Mouse (Mus musculus) thymus, postnatal 14 days (tissue): ENCODE results near the gene Anxa7.
A peak's percentile ranks its signal among the peaks of the same experiment; 100 is the strongest.

Experiments used
- DNase-seq: peaks from one replicate; pipeline ENCODE4 v3.0.0; 2021

Anxa7 gene

DNA sequence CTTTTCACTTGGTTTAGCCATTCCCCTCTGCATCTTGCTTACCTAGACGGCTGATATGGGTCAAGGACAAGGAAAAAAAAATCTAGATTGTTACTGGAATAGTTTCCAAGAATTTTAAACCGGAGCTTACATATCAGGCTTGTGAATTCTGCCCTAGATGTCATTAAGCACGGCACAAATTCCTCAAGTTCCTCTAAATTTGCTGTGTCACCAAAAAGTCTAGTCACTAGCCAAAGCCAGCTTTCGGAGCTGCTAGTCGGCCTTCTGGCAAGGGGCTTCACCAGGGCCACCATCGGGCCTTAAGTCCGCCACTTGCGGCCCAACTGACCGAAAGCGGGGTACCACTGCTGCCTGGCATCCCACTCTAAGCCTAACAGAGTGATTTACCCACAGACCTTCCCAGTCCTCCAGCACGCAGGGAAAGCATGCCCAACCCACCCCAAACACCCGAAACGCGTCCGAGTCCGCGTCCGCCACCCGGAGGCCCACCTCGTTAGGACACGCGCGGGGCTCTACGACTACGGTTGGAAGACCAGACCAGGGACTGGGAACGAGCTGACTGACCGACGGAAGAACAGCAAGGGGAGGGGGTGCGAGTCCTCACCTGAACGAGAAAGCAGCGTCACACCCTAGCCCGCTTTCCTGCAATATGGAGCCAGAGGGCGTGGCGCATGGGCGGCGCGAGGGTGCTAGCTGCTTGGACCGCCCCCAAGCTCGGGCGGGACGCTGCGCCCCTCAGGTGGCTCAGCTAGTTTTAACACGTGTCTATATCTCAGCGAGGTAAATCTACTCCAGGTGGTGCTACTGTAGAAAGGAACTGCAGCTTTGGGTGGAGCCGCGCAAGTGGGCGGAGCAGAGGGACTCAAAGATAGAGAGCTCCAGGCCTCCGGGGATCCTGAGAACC is at the start of gene Anxa7:
Gene Anxa7 (minus strand): TSS at position 843 of the 904 bp plus-strand sequence.
- DNase-seq, result peak; percentile 84

DNA sequence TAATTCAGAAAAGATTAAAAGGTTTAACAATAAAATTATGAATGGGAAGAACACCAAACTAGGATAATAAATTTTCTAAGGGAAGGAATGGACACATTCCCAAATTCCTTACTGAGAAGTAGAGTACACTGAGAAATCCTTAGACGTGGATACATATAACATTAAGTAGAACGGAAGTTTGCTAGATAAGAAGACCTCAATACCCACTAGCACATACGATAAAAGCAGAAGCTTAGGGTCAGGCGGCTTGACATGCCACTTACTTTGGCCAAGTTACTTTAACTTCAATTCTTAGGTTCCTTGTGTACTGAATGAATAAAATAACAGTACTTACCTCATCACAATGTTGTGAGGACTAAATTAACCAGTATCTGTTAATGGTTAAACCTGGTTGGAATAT is 49.7 kb upstream of the Anxa7 start:
- no peak for DNase-seq

DNA sequence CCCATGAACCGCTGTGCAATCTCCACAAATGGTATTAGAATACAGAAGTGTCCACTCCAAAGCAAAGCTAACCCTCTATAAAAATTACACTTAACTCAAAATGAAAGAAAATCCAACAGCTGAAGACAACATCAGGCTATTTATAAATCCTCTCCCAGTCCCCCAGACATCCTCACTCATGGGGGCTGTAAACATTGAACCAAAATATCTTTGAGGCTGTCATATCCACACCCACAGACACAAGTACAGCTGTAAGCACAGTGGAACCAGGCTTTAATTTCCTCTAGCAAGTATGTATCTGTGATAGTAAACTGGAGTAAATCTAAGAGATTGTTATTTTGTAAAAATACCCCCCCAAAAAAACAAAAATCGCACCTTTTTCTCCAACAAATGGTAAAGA is 40.2 kb upstream of the Anxa7 start:
- no peak for DNase-seq

DNA sequence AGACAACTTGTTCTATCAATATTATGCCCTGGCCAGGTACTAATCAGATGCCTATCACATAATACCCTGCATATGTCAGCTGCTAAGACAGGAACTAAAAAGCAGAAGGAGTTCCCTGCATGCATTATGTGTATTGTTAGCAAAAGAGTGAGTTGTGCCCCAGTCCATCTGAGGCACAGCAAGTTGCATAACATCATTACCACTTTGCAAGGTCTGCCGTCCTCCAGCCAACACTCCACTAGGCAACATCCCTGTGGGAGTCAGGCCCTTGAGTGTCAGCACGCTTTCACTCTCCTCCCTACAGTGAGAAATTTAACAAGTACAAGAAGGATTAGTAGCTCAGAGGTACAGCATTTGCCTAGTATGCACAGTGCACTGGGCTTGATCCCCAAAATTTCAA is 28.5 kb upstream of the Anxa7 start:
- no peak for DNase-seq

DNA sequence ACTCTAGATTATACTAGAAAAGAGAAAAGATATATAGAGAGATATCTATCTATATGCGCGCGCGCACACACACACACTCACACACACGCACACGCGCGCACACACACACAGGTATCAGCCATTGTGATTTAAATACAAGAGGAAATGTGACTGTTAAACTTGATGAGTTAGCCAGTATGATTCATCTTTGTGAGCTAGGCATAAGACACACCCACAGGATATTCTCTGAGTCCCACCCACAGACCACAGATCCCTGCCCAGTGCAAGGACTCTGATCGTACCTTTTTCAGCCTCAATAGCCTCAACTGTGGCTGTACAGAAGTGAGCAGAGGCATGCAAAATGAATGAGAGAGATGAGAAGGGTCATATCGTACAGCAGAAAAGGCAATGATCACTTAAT is 23.0 kb upstream of the Anxa7 start:
- no peak for DNase-seq

DNA sequence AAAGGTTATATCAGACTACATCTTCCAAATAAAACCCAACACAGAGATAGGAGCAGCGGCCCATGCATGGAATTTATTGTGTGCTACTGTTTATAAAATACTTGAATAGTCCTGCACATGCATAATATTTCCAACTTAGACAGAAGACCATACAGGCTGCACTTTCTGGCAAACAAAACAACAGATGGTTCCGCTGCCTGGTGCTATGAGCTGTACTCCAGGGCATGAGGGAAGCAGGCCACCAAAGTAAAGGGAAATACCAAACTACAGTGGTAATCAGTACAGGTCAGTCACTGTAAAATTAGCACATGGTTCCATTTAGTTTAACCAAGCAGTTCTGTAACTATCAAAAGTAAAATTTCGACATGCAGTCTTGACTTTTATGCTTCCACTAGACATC is 20.0 kb upstream of the Anxa7 start:
- no peak for DNase-seq

DNA sequence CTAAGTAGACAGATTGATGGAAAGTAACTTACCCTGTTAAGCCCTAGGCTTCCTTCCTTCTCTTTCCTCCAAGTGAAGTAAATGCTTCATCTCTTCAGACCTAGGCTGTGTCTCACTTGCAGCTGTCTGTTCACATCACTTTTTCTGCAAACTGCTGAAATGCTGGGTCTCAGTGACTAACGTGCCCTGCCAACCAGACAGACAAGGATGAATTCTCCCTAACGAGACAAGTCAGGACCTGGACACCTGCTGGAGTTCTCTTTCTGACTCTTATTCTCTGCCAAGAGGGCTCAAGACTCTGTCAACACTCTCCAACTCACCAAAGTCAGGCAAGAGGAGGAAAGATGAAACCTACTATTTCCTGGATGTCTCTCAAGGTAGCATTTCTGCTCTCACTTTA is 16.7 kb upstream of the Anxa7 start, which contains the start of gene Mss51:
Gene Mss51 (minus strand): TSS at position 299 of the 400 bp plus-strand sequence.
- no peak for DNase-seq

DNA sequence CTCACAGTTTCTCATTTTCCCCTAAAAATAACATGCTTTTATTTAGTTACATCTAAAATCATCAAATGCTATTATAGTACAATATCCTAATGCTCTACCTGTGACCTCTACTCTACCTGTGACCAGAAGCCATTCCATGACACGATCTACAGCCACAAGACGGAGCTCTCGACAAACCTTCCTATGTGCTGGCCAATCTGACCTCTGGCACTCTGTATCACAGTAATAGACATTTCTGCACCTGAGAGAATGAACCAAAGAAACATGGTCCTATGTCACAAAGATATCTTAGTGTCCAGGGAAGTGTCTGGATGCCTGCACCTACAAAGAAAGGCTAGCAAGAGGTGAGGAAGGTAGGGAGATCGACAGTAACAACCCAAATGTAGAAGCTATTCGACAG is 6.1 kb upstream of the Anxa7 start:
- no peak for DNase-seq

DNA sequence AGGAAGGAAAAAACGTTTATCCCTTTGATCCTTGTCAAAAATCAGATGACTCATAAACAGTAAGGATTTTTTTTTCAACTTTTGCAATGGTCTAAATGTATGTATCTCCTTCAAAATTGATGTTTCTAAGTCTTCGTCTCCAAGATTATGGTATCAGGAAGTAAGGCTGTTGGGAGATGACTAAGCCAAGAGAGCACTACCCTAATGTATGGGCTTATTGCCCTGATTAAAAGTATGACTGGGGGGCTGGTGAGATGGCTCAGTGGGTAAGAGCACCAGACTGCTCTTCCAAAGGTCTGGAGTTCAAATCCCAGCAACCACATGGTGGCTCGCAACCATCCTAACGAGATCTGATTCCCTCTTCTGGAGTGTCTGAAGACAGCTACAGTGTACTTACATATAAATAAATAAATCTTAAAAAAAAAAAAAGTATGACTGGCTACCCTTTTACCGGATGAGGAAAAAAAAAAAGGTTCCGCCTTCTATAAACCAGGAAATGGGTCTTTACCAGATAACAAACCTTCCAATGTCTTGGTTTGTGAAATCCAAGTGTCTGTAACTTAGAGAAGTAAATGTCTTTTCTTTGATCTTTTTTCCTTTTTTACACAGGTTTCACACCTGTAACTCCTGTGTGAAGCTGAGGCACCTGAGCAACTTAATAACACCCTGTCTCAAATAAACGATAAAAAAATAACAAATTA is 2.3 kb upstream of the Anxa7 start:
- no peak for DNase-seq

DNA sequence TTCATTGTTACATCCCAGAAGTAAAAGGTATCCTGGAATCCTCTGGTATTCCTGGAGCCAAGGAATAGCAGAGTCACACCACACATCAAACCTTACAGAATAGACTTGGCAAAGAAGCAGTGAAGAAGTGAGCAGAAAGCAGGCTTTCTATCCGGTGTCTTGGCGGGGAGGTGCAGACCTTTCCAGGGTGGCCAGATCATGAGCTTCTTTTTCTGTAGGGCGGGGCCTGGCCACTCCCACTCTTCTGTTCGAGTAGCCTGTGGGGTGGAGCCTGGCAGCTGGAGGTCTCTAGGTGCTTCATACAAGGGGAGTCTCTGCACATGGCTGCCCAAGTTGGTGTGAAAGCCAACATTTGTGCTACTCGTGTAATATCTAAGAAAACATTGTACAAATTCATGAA is 1.3 kb upstream of the Anxa7 start:
- peak; percentile 25 for DNase-seq

DNA sequence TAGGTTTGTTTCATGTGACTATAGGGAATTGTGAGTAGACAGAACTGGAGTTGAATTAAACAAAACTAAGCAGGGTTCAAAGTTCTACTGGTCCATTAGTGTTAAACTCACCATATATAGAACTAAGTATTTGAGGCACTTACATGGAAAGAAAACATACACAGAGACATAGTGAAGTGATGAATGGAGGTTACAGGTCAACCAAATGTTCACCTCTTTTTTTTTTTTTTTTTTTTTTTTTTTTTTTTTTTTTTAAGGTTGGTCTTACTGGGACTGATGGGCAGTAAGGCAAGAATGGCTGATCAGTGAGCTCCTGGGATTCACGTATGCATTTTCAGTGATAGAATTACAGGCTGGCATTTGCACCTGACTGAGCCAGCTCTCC is 254 bp upstream of the Anxa7 start:
- DNase-seq, result no peak

DNA sequence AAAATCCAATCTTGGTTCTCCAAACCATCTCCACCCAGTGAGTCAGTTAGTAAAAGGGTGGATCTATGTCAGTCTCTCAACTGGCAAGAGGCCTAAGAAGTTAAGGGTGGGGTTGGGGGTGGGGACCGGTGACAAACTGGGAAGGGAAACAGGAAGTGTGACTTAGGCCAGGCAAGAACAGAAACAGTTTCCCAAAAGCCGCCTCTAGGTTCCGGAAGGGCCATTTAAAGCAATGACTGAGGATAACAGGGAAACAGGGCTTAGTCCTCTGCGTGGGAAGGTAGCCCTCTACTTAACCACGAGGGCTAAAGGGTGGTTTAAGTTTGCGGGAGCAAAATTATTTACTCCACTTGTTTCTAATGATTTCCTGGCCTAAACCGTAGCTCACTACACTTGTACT is 1.1 kb downstream of the Anxa7 start:
- peak; percentile 24 for DNase-seq

DNA sequence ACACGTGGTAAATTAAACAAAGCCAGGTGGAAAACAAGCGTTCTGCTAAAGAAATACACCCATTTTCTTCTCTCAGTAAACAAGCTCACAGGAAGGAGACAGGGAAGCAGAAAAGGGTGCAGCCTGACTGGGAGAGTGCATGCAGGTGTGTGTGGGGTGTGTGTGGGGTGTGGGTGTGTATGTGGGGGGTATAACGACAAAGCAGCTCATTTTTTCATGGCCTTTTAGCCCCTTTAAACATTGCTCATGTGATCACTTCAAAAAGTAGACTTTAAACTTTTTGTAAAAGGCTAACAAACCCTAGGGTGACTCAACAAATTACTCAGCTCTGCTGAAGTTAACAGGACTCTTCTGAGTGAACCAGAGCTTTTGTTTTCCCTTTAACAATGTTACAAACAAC is 1.5 kb downstream of the Anxa7 start:
- DNase-seq, result peak; percentile 45

DNA sequence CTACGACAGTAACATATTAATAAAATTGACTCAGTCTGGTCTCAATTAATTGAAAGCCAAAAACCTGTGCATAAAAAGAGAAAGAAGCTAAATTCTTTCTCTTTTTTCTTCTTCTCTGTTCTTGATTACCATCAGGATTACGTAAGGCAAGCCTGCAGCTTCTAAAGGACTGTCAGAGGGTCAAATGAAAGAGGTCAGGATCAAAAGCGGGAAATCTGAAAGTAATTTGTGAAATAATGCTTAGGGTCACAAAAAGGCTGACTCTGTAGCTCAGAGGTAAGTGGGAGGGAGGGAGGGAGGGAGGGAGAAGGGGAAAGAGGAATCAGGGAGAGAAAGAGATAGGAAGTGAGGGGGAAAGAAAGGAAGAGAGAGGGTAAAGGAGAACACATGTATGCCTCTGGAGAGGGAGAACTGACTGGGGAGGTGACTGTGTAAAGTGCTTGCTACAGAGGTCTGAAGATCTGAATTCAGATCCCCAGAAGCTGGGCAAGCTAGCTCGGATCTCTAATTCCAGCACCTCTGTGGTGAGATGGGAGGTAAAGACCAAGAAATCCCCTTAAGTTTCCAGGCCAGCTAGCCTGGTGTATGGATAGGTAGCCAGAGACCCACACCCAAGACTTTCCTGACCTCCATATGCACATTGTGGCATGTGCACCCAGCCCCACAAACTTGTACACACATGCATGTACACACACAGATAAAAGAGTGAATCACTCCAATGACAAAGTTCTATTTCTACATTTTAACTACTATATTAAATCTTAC is 2.5 kb downstream of the Anxa7 start:
- no peak for DNase-seq

DNA sequence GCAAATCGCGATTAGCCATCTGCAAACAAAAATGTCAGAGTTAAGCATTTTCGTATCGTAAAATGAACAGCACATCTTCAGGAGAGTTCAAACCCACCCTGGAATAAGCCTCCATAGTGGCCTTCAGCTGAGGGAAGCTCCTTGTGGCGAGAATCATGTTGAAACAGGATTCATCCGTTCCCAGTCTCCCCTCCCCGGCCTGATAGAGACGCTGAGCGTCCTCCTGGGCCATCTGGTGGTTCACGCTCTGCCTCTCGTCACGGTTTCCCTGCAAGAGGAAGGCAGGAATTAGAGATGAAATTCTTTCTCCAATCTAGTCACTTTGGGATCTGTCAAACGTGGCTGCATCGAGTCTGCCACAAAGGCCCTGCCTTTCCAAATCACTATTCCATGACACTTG is 19.7 kb downstream of the Anxa7 start:
- DNase-seq, result no peak

DNA sequence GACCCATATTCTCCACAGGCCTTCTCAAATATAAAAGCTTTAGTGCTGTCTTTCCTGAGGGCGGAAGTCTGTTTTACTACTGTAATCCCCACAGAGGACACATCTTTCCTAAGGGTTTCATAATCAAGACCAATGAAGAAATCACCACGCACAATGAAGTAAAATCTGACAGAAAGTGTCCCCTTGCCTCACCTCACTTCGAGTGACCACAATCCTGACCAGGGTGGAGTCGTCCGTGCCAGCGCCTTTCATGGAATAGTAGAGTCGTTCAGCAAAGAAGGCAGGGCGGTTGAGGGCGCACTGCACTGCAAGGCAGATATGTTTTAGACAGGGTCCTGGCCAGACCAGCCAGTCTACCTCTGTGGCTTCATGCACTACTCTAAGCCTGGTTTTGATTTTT is 21.6 kb downstream of the Anxa7 start:
- DNase-seq, result no peak

DNA sequence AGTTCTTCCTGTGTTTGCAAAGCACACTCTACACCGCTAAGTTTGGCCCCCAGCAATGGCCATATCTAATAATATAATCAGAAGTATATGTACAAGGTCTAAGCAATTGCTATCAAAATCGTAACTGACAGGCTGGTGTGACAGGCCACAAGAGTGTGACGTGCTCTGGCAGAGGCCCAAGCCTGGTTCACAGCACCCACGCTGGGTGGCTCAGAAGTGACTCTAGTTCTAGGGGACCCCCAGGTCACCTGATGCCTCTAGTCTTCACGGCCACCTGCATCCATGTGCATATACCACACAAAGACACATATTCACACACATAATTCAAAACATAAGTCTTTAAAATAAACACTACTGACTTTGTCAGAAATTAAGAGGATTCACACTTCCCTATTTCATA is 27.0 kb downstream of the Anxa7 start:
- DNase-seq, result no peak

DNA sequence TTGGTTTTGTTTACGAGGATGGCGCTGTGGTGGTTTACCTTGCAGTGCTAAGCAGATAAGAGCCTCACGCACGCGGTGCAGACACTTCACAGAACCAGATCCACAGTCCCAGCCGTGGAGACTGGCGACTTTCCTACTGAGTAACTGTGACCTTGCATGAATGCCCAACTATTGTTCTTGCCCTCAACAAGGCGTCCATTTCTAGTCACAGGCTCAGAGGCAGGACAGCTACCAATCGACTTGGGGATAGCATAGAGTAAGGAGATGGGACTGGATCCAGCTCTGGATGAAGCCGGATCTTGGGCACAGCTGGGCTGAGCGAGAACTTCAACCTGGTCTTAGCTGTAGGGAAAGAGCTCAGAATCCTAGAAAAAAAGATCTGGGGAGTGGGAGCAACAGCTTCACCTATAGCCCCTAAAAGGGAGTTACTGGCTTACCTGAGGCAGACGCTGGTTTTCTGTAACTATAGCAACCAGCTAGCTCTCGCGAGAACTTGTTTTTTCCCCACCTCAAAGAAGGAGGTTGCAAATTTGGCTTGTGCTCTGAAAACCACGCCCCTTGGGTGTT is 28.1 kb downstream of the Anxa7 start, which contains the start of gene Cfap70:
Gene Cfap70 (minus strand): TSS at position 462 of the 567 bp plus-strand sequence.
- peak; percentile 75 for DNase-seq

DNA sequence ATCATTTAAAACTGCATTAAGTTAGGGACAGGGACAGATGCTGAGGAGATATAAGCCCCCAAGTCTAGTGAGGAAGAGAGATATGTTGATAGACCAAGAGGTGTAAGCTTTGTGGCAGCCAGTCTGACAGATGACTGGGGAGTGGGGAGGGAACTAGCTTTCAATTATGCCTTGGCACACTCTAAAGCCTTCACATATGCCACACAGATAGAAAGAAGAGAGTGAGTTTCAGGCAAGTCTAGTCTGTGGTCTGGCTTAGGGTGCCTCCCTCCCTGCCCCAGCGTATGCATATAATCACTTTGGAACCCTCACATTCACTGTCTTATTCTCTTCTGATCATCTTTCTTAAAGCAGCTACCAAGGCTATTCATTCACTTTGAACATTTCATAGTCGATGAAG is 28.6 kb downstream of the Anxa7 start:
- DNase-seq, result no peak

DNA sequence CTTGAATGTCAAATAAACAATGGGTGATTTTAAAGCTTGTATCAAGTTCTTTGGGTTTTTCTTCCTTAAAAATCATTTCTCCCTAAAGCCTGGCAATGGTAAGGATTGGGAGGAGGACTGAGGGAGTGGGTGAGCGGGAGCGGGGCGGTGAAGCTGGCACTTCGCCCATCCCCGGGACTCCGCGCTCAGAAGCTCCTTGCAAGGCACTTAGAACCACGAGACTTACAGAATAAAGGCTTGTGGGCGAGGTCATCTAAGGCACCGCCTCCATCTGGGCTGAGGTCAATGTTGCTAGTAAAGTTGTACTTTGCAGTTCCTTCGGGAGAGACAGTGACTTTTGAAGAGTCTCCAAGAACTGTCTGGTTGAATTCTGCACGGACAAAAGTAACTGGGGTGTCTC is 32.7 kb downstream of the Anxa7 start:
- DNase-seq, result no peak

DNA sequence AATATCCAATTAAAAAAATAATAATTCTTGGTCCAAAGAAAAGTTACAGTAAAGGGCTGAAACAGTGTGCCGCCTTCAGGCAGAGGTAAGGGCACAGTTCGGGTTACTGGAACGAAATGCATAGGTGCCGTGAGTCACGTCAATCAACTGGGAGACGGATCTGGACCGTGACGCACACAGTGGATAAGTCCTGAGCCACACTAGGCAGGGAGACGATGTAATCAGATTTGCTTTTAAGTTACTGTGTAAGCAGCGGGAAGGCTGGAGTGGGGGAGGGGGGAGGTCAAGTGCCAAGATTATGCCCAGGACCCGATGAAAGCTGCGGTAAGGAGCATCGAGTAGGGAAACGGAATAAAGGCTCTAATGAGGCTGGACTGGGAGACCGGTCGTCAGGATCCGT is 37.7 kb downstream of the Anxa7 start:
- DNase-seq, result no peak

DNA sequence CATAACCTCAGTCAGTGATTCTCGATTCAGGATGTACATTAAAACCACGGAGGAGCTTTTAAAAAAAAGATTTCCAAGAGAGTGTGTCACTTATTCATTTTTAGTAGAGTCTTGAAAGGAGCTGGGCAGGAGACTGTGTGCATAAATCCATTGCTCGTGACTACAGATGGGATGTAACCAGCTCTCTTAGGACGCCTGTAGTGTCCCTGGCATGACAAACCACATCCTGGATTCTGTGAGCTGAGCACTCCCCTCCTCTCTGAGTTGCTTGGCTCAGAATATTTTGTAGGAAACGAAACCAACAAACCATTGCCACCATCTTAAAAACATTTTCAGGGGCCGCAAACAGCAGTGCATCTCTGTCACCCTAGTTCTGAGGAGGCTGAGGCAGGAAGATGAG is 43.0 kb downstream of the Anxa7 start:
- DNase-seq, result no peak

DNA sequence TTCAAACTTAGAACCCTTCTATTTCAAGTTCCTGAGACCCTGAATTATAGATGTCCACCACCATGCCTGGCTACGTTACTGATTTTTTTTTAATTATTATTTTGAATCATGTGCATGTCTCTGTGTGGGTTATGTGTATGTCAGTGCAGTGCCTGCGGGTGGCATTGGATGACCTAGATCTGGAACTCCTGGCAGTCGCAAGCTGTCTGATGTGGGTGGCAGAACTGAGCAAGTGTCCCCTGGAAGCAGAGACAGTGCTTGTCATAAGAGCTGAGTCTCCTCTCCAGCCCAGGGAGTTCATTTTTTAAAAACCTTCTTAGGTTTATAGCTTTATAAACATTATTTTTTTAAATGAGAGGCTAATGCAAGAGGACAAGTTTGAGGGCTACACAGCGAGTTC is 47.5 kb downstream of the Anxa7 start:
- DNase-seq, result no peak
